Comparison of ENCODE assay signal across 24 mouse cellular contexts in genomic region chr16:5478970-5479369, GRCm38 (mm10).
"Had no signal": no experiment of that assay in that cellular context is flagged by ENCODE, and none has a peak within 500 bp of the region (broad histone marks: within the 10 kb centered on the region; RNA-seq: fewer than 3 reads in every experiment).

No protein-coding gene starts in this region.

- H3K9me3 ChIP-seq: heart, embryonic 10.5 days; heart, embryonic 12.5 days; hindbrain, embryonic 10.5 days; hindbrain, embryonic 12.5 days; intestine, embryonic 15.5 days; limb, embryonic 10.5 days; limb, embryonic 12.5 days; liver, embryonic 12.5 days had no signal

- H3K27ac ChIP-seq: gastrocnemius, adult 2 months; heart, embryonic 10.5 days; hindbrain, embryonic 10.5 days; hindbrain, embryonic 12.5 days; hindbrain, embryonic 14.5 days; intestine, embryonic 15.5 days; layer of hippocampus, adult 2 months; left cerebral cortex, adult 2 months; limb, embryonic 10.5 days; limb, embryonic 12.5 days; liver, embryonic 12.5 days; liver, embryonic 14.5 days had no signal

- ATAC-seq: forebrain, embryonic 16.5 days; hindbrain, embryonic 16.5 days; inflammation-experienced regulatory T-cells, adult 6 months; intestine, embryonic 15.5 days; intestine, postnatal 0 days; liver, embryonic 12.5 days had no signal

- H3K36me3 ChIP-seq: heart, embryonic 10.5 days; heart, embryonic 12.5 days; hindbrain, embryonic 10.5 days; hindbrain, embryonic 12.5 days; intestine, embryonic 15.5 days; limb, embryonic 10.5 days; limb, embryonic 12.5 days; liver, embryonic 12.5 days had no signal

- DNase-seq: gastrocnemius, adult 2 months; gastrocnemius, postnatal 10 days; gastrocnemius, postnatal 25 days; heart, adult 18-20 months; heart, postnatal 10 days; heart, postnatal 4 days; kidney, postnatal 36 days; liver had no signal

- H3K4me1 ChIP-seq: heart, embryonic 10.5 days; heart, embryonic 12.5 days; intestine, embryonic 15.5 days; limb, embryonic 10.5 days; limb, embryonic 12.5 days; liver, embryonic 12.5 days had no signal

- H3K4me3 ChIP-seq: gastrocnemius, adult 2 months; heart, embryonic 10.5 days; heart, embryonic 12.5 days; hindbrain, embryonic 10.5 days; hindbrain, embryonic 12.5 days; intestine, embryonic 15.5 days; layer of hippocampus, adult 2 months; left cerebral cortex, adult 2 months; limb, embryonic 10.5 days; limb, embryonic 12.5 days; liver, embryonic 12.5 days had no signal

- H3K4me2 ChIP-seq: heart, embryonic 12.5 days; hindbrain, embryonic 12.5 days; hindbrain, embryonic 14.5 days; intestine, embryonic 15.5 days; limb, embryonic 12.5 days; liver, embryonic 12.5 days had no signal

- H3K9ac ChIP-seq: heart, embryonic 12.5 days; hindbrain, embryonic 12.5 days; hindbrain, embryonic 14.5 days; intestine, embryonic 15.5 days; limb, embryonic 12.5 days; liver, embryonic 12.5 days; liver, embryonic 14.5 days had no signal
